Mouse (Mus musculus) c-Kit-positive CD71-negative TER-119-negative erythroid progenitor cells, embryonic 14.5 days (primary cell): ENCODE data around the gene Trh.

ENCODE experiments used
- DNase-seq: peaks from one replicate; pipeline ENCODE4 v3.0.0-alpha.2; 2013; ENCODE audit warnings: low read depth

Trh gene

GRCm38 (mm10) chr6:92222021-92222420, 22.4 kb downstream of the Trh start:
- no peak for DNase-seq

DNA sequence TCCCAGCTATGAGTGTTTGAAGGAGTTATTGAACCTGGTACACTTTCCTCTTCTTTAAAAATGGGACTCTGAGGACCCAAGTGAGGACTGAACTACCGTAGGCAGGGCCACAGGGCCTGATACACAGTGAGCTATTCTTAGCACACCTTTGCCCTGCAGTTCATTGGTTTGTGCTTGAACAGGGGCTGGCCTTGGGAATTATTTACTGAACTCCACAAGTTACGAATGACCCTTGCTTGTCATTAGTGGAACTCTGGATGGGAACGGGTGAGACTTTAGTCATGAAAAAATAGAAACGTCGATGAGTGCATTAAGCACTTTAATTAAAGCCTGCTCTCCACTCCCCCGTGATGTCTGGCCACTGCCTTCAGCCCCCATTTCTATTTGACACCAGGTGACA, 22.8 kb downstream of the Trh start:
- DNase-seq, result no peak

DNA sequence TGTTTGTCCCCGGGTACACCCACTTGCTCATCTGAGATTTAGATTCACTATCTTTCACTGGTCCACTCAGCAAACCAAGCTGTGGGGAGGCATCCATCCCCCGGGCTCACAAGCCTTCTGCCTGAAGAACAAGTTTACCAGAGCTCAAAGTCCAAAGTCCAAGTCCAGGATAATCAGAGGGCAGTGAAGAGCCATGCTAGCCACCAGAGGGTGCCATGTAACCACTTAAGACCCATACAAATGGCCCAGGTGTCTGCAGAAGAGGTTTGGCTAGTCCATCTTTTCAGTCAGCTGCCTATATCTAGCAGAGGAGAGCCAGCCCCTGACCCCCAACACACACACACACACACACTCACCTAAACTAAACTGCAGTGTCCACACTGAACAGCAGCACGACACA, 25.0 kb downstream of the Trh start:
- DNase-seq, result no peak

- peak; percentile 87 for DNase-seq
Measured at GRCm38 (mm10) chr6:92214773-92215449, 29.5 kb downstream of the Trh start, which contains the start of gene Rbsn. Rbsn (minus strand) TSS chr6:92214925.

DNA sequence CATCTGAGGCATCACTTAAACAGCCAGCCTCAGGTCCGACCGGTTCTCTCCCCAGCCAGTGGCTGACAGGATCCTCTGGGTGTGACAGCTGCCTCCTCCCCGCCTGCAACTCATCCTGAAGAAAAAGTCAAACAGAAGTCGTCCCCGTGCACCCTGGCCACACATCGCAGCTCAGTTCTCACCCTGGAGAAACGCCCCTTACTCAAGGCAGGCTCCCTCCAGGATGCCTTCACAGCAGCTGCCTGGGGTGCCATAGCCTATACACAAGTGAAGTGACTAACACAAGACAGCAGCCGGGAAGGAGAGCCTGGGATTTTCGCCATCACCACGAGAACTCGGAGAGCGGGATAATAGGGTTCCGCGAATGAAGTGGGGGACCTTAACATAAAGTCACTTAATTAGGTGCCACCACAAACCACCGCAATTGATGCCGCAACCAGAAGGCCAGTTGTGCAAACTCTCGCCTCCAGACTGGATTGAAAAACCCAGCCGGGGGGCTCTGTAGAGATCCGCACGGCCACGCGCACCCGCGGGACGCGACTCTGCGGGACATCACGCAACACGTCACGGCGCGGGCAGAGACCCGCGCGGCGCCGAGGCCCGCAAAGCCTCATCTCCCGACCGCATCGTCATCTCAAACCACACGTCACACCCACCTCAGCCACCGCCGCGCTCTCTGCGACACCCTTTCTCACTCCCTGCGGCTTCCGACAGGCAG, 30.2 kb downstream of the Trh start:
- DNase-seq, result peak; percentile 10

DNA sequence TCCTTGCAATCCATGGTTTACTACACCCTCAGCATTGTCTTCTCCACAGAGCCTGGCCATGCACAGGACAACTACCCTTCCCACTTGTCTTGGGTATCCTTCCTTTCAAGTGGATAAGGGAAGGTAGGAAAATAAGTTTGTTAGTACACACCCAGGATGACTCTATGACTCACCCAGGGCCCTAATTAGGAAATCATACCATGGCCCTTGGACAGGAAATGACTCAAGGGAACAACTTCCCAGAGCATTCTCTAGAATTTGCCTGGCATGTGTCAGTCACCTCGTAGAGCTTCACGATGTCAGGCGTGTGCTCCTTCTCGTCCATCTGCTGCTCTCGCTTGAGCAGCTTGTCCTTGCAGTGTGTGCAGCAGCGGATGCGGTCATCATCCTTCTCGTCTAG, 45.0 kb downstream of the Trh start:
- no peak for DNase-seq
